Mouse (Mus musculus) heart, adult 2 months (tissue): Measurements from ENCODE around the gene Rbms1. TPM values are rescaled to one million over a fixed set of nuclear protein-coding genes. Genes with fewer than 3 reads are reported as not detected.
A peak's percentile ranks its signal among the peaks of the same experiment; 100 is the strongest.

Experiments
- DNase-seq, 2 experiments: peaks; one replicate each; pipeline ENCODE4 v3.0.0; 2021
- H3K27ac ChIP-seq: fragments of 200-600 bp; 2 replicates; pipeline ENCODE4 v1.8.1; 2022
- H3K27me3 ChIP-seq: fragments of 200-500 bp; 2 replicates; pipeline ENCODE4 v1.6.1; 2012; ENCODE audit warnings: mild to moderate bottlenecking, low read length, inconsistent platforms, mixed read lengths; ENCODE audit not compliant: control insufficient read depth, insufficient read depth
- H3K36me3 ChIP-seq: fragments of 200-500 bp; 2 replicates; pipeline ENCODE4 v1.6.1; 2012; ENCODE audit warnings: low read length, inconsistent platforms; ENCODE audit not compliant: control insufficient read depth, insufficient read depth
- H3K4me1 ChIP-seq: fragments of 200-500 bp; 2 replicates; pipeline ENCODE4 v1.6.1; 2011; ENCODE audit warnings: low read length; ENCODE audit not compliant: control insufficient read depth, insufficient read depth
- H3K4me3 ChIP-seq: fragments of 200-600 bp; 2 replicates; pipeline ENCODE4 v1.8.1; 2022
- H3K79me2 ChIP-seq: fragments of 200-500 bp; replicated peaks from 2 replicates; pipeline ENCODE4 v1.6.1; 2012; ENCODE audit warnings: mild to moderate bottlenecking, inconsistent platforms, low read length, moderate library complexity, mixed read lengths; ENCODE audit not compliant: control insufficient read depth, insufficient read depth
- H3K9ac ChIP-seq: fragments of 200-500 bp; 2 replicates; pipeline ENCODE4 v1.6.1; 2012; ENCODE audit warnings: low read depth, mild to moderate bottlenecking, control low read depth, inconsistent platforms, low read length, mixed read lengths
- CTCF ChIP-seq: fragments of 200-600 bp; IDR thresholded peaks from 2 replicates; pipeline ENCODE4 v1.8.1; 2022; ENCODE audit warnings: antibody characterized with exemption, mild to moderate bottlenecking, moderate library complexity
- EP300 ChIP-seq: fragments of 200-500 bp; IDR thresholded peaks from 2 replicates; pipeline ENCODE4 v1.6.1; 2011; ENCODE audit warnings: low read depth, low read length, control low read depth; ENCODE audit not compliant: insufficient read depth
- POLR2A ChIP-seq: fragments of 200-500 bp; IDR thresholded peaks from 2 replicates; pipeline ENCODE4 v1.6.1; 2011; ENCODE audit warnings: mild to moderate bottlenecking, low read depth, low read length, control low read depth; ENCODE audit not compliant: insufficient read depth
- WGBS: fragments of 180-500 bp; shearing (Covaris S2); methylation state at CpG from one replicate; pipeline ENCODE4 v1.1.7; 2018; 5-methylcytosine and 5-hydroxymethylcytosine counted together
- intact Hi-C: fragments of 180-260 bp; cut with DNase I; formaldehyde crosslinking; loops from one replicate; pipeline ENCODE4 v1.15.1; 2025
- long read RNA-seq: library from polyadenylated mRNA; stranded (forward); transcript quantifications from one replicate; pipeline ENCODE4 v2.0.0, GENCODE M21; 2021
- polyA plus RNA-seq: library from polyadenylated mRNA; depleted of rRNA; stranded (reverse); fragments of >200 nt; gene quantifications from 2 replicates; pipeline ENCODE4 v1.2.3, GENCODE M21; 2012; rRNA removed
- total RNA-seq, 2 experiments: library from RNA; stranded (reverse); gene quantifications; 2 replicates each; pipeline ENCODE4 v1.2.3; 2021

Gene Rbms1
- total RNA-seq = 10 to 100 TPM; 44.5 to 48.7 TPM
- 72.9 and 79.4 TPM in 2 replicates for polyA plus RNA-seq
- long read RNA-seq, full-length matches to known transcripts = 7 of 27 reads
- long read RNA-seq, partial matches to known transcripts = 1 of 27 reads
- long read RNA-seq, other reads (novel, unspliced or antisense) = 19 of 27 reads

- Histone ChIP-seq H3K4me1 (peaks cover 14% of the 10 kb centered on the region), H3K36me3 (peaks cover 18% of the 10 kb centered on the region; the same call in 1 of the 2 replicates), H3K79me2 (peaks cover 1% of the 10 kb centered on the region; the same call in 1 of the 2 replicates), H3K4me3 (peak within 1 kb of the TSS; percentile 98), H3K27me3 (no peaks in the 10 kb centered on the region), H3K9ac (peak within 1 kb of the TSS; percentile 93), H3K27ac (peak within 1 kb of the TSS; percentile 99)
- under 1% methylated on average over 51 of the region's 51 CpGs for whole genome bisulfite sequencing
- peak; percentile 85 to 86 for DNase-seq
- intact Hi-C loops = loop anchor here (1.0 to 5.0 kb wide), 8 partner anchors 21 to 440 kb away; partner anchors contain the start of gene Itgb6
- TF ChIP-seq EP300 = no peak; the same call in 1 of the 2 replicates
- TF ChIP-seq CTCF = no peak
- peak; percentile 55; the same call in 1 of the 2 replicates for TF ChIP-seq POLR2A
These were observed at the start of gene Rbms1 for GRCm38 (mm10) chr2:60962671-60963421. Rbms1 (minus strand) TSS chr2:60963192.

- Histone ChIP-seq H3K4me3 (no peak overlapping the region), H3K4me1 (no peaks in the 10 kb centered on the region; the same call in 1 of the 2 replicates), H3K27ac (no peak overlapping the region), H3K36me3 (no peaks in the 10 kb centered on the region), H3K27me3 (no peaks in the 10 kb centered on the region), H3K79me2 (no peaks in the 10 kb centered on the region), H3K9ac (no peak overlapping the region)
- WGBS = 94% methylated on average over 3 of the region's 3 CpGs
- intact Hi-C loops = no loop called here
- DNase-seq = no peak
- no peak for TF ChIP-seq CTCF
- no peak for TF ChIP-seq POLR2A
- no peak for TF ChIP-seq EP300
These were observed 49.3 kb upstream of the Rbms1 start for GRCm38 (mm10) chr2:61012249-61012828.

GRCm38 (mm10) chr2:60986286-60986685, 23.3 kb upstream of the Rbms1 start:
- TF ChIP-seq CTCF (no peak), EP300 (no peak), POLR2A (no peak)
- H3K4me1 ChIP-seq = no peaks in the 10 kb centered on the region
- no peak overlapping the region for H3K27ac ChIP-seq
- no peaks in the 10 kb centered on the region for H3K27me3 ChIP-seq
- WGBS = 55% methylated on average over 5 of the region's 5 CpGs
- no peaks in the 10 kb centered on the region for H3K79me2 ChIP-seq
- no peak overlapping the region for H3K4me3 ChIP-seq
- no peaks in the 10 kb centered on the region for H3K36me3 ChIP-seq
- DNase-seq = no peak
- H3K9ac ChIP-seq = no peak overlapping the region
- intact Hi-C loops = no loop called here

- Histone ChIP-seq H3K4me1 (no peaks in the 10 kb centered on the region), H3K9ac (no peak overlapping the region), H3K27me3 (no peaks in the 10 kb centered on the region), H3K79me2 (no peaks in the 10 kb centered on the region), H3K4me3 (no peak overlapping the region), H3K36me3 (no peaks in the 10 kb centered on the region), H3K27ac (peak overlapping the region; percentile 9; the same call in 1 of the 2 replicates)
- intact Hi-C loops = no loop called here
- no peak for TF ChIP-seq POLR2A
- no peak for TF ChIP-seq EP300
- TF ChIP-seq CTCF = no peak
- peak in 1 of 2 experiments; percentile 41 for DNase-seq
- WGBS = 17% methylated on average over 4 of the region's 4 CpGs
These were observed 15.7 kb upstream of the Rbms1 start for GRCm38 (mm10) chr2:60978538-60979313.

GRCm38 (mm10) chr2:60972189-60972814, 9.3 kb upstream of the Rbms1 start:
- H3K4me3 ChIP-seq = no peak overlapping the region
- H3K4me1 ChIP-seq = no peaks in the 10 kb centered on the region
- H3K9ac ChIP-seq = no peak overlapping the region
- intact Hi-C loops = no loop called here
- H3K27ac ChIP-seq = no peak overlapping the region
- no peak for DNase-seq
- no peaks in the 10 kb centered on the region for H3K79me2 ChIP-seq
- no peaks in the 10 kb centered on the region for H3K27me3 ChIP-seq
- no peak for TF ChIP-seq POLR2A
- no peak for TF ChIP-seq EP300
- no peak for TF ChIP-seq CTCF
- 40% methylated on average over 7 of the region's 7 CpGs for WGBS
- no peaks in the 10 kb centered on the region for H3K36me3 ChIP-seq
